Mouse (Mus musculus): Measurements from ENCODE around the gene Prcp.

Prcp gene

GRCm38 (mm10) chr7:92980741-92981140 is 106.5 kb downstream of the Prcp start:
- DNase-seq = no peak

- DNase-seq = peak; percentile 8 to 52
Observed at GRCm38 (mm10) chr7:92981864-92982263, 107.6 kb downstream of the Prcp start.
